Mouse (Mus musculus): Measurements from ENCODE around the gene Abca1. TPM values are rescaled to one million over a fixed set of nuclear protein-coding genes. Genes with fewer than 3 reads are reported as not detected.
A peak's percentile ranks its signal among the peaks of the same experiment; 100 is the strongest.

The Abca1 gene
- polyA plus RNA-seq, 1 experiment from 2014 or later: 7.2 TPM

DNA sequence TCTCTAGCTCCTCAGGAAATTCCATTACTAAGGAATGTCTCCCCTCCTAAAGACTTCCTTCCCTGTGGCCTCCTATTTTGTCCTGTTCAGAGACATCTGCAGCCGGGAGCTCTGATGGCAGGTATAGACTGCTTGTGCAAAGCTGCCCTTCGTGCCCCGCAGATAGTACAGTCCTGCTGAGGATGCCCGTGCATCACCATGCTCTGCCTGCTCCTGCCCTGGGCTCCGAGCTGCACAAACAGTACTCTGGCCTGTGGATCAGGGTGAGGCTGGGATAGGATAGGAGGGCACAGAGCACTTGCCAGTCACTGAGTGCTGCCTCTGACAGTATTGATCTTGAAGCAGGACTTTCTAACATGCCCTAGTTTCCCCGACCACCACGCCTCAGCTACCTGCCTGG, 18.8 kb upstream of the Abca1 start:
- no peak for ATAC-seq (ENCODE audit: insufficient number of reproducible peaks, insufficient read depth, low FRiP score, low TSS enrichment, low read depth)
- 77% methylated on average over 7 of the region's 7 CpGs for WGBS

DNA sequence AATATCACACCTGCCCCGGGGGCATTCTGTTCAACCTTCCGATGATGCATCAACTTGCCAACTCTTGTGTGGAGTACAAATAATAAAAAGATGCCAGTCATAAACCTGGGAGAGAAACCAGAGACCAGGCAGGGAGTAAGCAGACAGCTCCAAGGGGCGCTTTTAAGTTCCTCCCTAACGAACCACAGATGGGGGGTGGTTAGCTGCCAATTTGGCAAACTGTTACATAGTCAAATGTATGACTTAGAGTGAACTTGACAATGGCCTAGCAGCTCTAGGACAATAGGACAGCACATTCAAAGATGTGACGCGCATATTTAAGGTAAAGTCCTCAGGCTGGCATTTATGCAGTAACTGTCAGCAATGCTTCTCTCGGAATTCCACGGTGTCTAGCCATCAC, 18.0 kb upstream of the Abca1 start:
- ATAC-seq (ENCODE audit: insufficient number of reproducible peaks, insufficient read depth, low FRiP score, low TSS enrichment, low read depth): no peak
- no peak overlapping the region for H3K9ac ChIP-seq
- H3K27ac ChIP-seq: no peak overlapping the region
- H3K27me3 ChIP-seq: no peaks in the 10 kb centered on the region
- H3K4me2 ChIP-seq: no peak overlapping the region
- H3K4me3 ChIP-seq: no peak overlapping the region
- WGBS: 69% methylated on average over 8 of the region's 8 CpGs
- H3K9me3 ChIP-seq: no peaks in the 10 kb centered on the region
- peaks cover 30% of the 10 kb centered on the region for H3K4me1 ChIP-seq
- H3K36me3 ChIP-seq: no peaks in the 10 kb centered on the region

More for the DNA sequence above, 18.8 kb upstream of the Abca1 start:
- Histone ChIP-seq H3K4me1 (peaks cover 30% of the 10 kb centered on the region), H3K9ac (no peak overlapping the region), H3K27me3 (no peaks in the 10 kb centered on the region), H3K36me3 (no peaks in the 10 kb centered on the region), H3K4me3 (no peak overlapping the region), H3K9me3 (no peaks in the 10 kb centered on the region), H3K4me2 (no peak overlapping the region), H3K27ac (no peak overlapping the region)

DNA sequence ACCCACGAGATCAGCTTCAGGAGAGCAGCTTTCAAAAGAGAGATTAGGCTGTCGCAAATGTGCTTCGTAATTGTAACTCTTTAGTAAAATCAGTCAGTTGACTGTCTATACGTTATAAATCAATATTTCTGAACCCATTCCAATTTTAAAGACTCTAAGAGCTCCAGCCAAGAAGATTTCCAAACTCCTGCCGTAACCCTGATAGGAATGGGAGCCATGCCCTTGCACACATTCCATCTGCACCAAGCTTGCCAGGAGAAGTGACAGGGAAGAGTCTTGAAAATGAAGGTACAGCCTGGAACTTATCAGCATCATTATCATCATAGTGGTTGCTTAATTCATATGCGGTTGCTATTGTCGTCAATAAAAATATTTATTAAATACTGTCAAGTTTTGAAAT, 15.2 kb upstream of the Abca1 start:
- H3K27ac ChIP-seq: no peak overlapping the region
- H3K36me3 ChIP-seq: no peaks in the 10 kb centered on the region
- no peak for ATAC-seq (ENCODE audit: insufficient number of reproducible peaks, insufficient read depth, low FRiP score, low TSS enrichment, low read depth)
- no peak overlapping the region for H3K4me2 ChIP-seq
- no peak overlapping the region for H3K4me3 ChIP-seq
- H3K9me3 ChIP-seq: no peaks in the 10 kb centered on the region
- H3K9ac ChIP-seq: no peak overlapping the region
- no peaks in the 10 kb centered on the region for H3K27me3 ChIP-seq
- 89% methylated on average over 7 of the region's 7 CpGs for WGBS
- H3K4me1 ChIP-seq: peaks cover 24% of the 10 kb centered on the region

DNA sequence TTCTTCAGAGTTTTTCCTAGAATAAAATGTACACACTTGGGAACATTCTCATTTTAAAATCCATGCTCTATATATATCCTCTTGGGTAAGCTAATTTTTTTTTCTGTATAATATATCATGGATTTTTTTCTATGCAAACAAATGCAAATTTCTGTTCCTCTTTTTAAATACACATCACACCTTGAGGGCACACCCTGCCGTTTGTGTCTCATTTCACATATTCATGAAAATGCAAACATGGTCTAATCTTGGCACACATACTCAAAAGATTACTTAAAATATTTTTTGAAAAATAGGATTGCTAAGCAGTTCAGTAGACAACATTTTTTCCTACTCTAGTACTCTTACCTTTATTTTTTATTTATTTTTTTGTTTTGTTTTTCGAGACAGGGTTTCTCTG, 10.7 kb upstream of the Abca1 start:
- H3K9me3 ChIP-seq: no peaks in the 10 kb centered on the region
- H3K27ac ChIP-seq: no peak overlapping the region
- no peak overlapping the region for H3K9ac ChIP-seq
- H3K4me1 ChIP-seq: no peaks in the 10 kb centered on the region
- WGBS: 74% methylated on average over 2 of the region's 2 CpGs
- H3K4me2 ChIP-seq: no peak overlapping the region
- ATAC-seq (ENCODE audit: insufficient number of reproducible peaks, insufficient read depth, low FRiP score, low TSS enrichment, low read depth): no peak
- no peaks in the 10 kb centered on the region for H3K27me3 ChIP-seq
- no peak overlapping the region for H3K4me3 ChIP-seq
- no peaks in the 10 kb centered on the region for H3K36me3 ChIP-seq

DNA sequence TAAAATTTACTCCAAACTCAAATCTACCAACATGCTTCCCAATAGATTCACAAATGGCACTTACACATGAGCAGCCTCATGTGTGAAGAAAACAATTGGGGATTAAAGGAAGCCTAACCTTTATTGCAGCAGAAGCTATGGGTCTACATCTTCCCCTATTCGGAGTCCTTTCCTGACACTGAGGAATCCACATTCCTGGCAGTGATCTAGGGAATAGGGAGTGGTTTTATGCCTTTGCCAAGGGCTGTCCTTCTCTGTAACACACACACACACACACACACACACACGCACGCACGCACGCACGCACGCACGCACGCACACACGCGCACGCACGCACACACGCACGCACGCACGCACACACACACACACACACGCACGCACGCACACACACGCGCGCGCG, 5.5 kb upstream of the Abca1 start:
- Histone ChIP-seq H3K27ac (no peak overlapping the region), H3K27me3 (0 out of 2 replicates have a peak, but pooled peaks cover 3% of the 10 kb centered on the region), H3K9me3 (no peaks in the 10 kb centered on the region), H3K36me3 (no peaks in the 10 kb centered on the region), H3K4me3 (no peak overlapping the region), H3K4me2 (no peak overlapping the region), H3K4me1 (0 out of 2 replicates have a peak, but pooled peaks cover 3% of the 10 kb centered on the region), H3K9ac (no peak overlapping the region)
- WGBS: 87% methylated on average over 10 of the region's 25 CpGs
- no peak for ATAC-seq (ENCODE audit: insufficient number of reproducible peaks, insufficient read depth, low FRiP score, low TSS enrichment, low read depth)

DNA sequence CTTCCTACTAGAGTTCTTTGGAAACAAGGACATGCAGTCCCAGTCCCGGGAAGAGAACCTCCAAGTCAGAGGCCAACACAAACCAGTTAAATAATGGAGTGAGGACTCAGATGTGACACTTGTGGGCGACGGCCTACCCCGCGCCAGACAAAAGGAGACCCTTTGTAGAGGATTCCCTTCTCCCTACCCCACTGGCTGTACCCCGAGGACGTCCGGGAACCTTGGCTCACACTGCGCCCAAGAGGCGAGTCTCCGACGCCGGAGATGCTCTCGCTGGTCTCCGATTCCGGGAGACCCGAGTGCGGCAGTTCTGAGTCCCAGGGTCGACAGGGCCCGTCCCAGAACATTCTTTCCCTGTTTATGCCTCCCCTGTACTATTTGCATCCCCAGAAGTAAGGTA, 519 bp downstream of the Abca1 start:
- Histone ChIP-seq H3K4me3 (peak overlapping the region; percentile 69), H3K9ac (peak overlapping the region; percentile 79), H3K36me3 (no peaks in the 10 kb centered on the region), H3K27me3 (0 out of 2 replicates have a peak, but pooled peaks cover 3% of the 10 kb centered on the region), H3K4me2 (peak overlapping the region; percentile 78), H3K27ac (peak overlapping the region; percentile 78), H3K9me3 (no peaks in the 10 kb centered on the region), H3K4me1 (peaks cover 17% of the 10 kb centered on the region)
- 0% methylated on average over 20 of the region's 20 CpGs for WGBS
- ATAC-seq (ENCODE audit: insufficient number of reproducible peaks, insufficient read depth, low FRiP score, low TSS enrichment, low read depth): no peak

DNA sequence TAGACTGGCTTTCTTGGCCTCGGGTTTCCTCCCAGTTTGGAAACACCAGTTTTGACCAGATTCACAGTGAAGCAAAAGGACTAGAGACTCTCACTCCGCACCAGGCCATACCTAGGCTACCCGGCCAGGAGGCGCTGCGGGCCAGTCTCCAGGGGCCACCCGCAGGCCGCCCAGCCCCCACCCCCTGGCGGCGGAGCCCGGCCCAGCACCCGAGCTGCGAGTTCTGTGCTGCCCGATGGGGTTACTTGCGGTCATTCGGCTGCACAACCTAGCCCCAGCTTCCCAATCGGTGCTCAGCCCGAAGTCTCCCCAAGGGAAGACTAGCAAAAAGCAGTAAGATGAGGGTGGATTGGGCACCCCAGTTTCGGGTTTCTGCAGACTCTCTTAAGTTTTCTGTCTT, 1.1 kb downstream of the Abca1 start:
- Histone ChIP-seq H3K27me3 (0 out of 2 replicates have a peak, but pooled peaks cover 3% of the 10 kb centered on the region), H3K36me3 (no peaks in the 10 kb centered on the region), H3K4me1 (peaks cover 17% of the 10 kb centered on the region), H3K4me2 (peak overlapping the region; percentile 78), H3K4me3 (peak overlapping the region; percentile 69), H3K9me3 (no peaks in the 10 kb centered on the region), H3K27ac (peak overlapping the region; percentile 78), H3K9ac (peak overlapping the region; percentile 79)
- 2% methylated on average over 18 of the region's 18 CpGs for WGBS
- ATAC-seq (ENCODE audit: insufficient number of reproducible peaks, insufficient read depth, low FRiP score, low TSS enrichment, low read depth): peak; percentile 49; the same call in 1 of the 2 replicates

DNA sequence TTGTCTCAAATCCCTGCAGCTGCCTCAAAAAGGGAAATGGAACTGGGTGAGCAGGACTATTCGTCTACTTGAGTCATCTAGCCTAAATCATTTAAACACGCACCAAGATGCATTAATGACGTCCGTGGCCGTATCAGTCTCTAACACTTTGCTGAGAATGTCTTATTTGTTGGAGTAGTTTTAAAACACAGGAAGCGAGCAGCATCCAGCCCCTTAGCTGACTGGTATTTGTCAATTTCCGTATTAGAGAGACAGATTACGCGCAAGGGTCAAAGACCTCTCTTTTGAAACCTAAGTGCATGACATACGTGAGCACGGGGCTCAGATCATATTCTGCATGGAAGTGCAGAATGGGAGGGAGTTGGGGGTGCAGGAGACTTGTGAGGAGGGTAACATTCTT, 4.2 kb downstream of the Abca1 start:
- H3K36me3 ChIP-seq: no peaks in the 10 kb centered on the region
- H3K4me2 ChIP-seq: no peak overlapping the region
- H3K4me1 ChIP-seq: peaks cover 33% of the 10 kb centered on the region
- 75% methylated on average over 11 of the region's 11 CpGs for WGBS
- no peaks in the 10 kb centered on the region for H3K27me3 ChIP-seq
- H3K27ac ChIP-seq: no peak overlapping the region
- no peak for ATAC-seq (ENCODE audit: insufficient number of reproducible peaks, insufficient read depth, low FRiP score, low TSS enrichment, low read depth)
- H3K4me3 ChIP-seq: no peak overlapping the region
- H3K9me3 ChIP-seq: no peaks in the 10 kb centered on the region
- no peak overlapping the region for H3K9ac ChIP-seq

DNA sequence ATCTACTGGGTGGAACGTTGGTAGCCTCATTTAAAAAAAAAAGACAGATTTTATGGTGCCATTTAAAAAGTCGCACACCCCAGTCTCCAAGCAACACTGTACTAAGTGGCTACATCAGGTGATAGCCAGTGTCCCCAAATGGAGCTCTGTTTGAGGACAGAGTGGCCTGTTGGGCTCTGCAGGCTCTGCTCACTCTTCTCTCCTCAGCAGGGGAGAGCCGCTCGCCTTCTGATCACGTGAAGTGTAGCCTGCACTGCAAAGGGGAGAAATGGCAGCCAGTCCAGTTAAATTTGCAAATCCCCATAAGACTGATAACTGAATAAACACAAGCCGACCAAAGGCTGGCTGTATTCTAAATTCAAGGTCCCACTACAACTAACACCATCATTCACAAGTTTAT, 6.0 kb downstream of the Abca1 start:
- H3K27ac ChIP-seq: no peak overlapping the region
- 63% methylated on average over 6 of the region's 6 CpGs for WGBS
- H3K9ac ChIP-seq: no peak overlapping the region
- H3K27me3 ChIP-seq: no peaks in the 10 kb centered on the region
- no peaks in the 10 kb centered on the region for H3K36me3 ChIP-seq
- peaks cover 26% of the 10 kb centered on the region for H3K4me1 ChIP-seq
- no peak overlapping the region for H3K4me3 ChIP-seq
- H3K9me3 ChIP-seq: no peaks in the 10 kb centered on the region
- no peak overlapping the region for H3K4me2 ChIP-seq
- no peak for ATAC-seq (ENCODE audit: insufficient number of reproducible peaks, insufficient read depth, low FRiP score, low TSS enrichment, low read depth)

DNA sequence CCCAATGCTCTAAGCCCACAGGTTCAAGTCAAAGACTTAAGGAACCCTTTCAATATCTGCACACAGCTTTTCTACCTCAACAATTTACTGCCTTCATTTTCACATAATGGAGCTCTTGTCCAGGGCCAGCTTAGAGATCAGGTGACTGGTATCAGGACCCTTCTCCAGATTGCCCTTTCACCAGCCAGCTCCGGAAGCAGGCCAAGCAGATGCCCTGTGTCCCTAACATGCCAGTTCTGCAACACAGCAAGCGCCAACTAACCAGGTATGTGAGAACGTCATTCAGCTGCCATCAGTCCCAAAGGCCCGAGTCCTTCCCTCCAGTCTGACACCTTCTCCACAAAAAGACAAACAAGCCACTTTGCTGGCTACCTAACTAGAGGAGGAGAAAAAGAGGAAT, 6.6 kb downstream of the Abca1 start:
- 76% methylated on average over 4 of the region's 4 CpGs for WGBS
- no peak for ATAC-seq (ENCODE audit: insufficient number of reproducible peaks, insufficient read depth, low FRiP score, low TSS enrichment, low read depth)
- no peak overlapping the region for H3K4me3 ChIP-seq

DNA sequence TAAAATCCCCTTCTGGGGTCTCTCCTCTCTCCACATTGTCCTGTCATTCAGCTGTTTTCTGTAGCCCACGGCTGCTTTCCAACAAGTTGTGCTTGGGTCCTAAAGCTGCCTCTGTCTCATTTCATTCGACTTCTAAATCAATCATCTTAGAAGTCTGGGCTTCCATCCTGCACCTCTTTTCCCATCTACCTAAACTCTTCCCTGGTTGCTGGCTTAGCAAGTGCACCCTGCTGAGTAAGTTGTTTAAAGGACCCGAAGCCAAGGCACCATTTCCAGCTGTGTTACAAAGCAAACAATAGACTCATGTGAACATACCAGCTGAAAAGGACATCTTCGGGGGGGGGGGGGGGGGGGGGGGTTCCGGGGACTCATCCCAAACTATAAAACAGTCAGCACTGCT, 7.0 kb downstream of the Abca1 start:
- H3K4me1 ChIP-seq: peaks cover 21% of the 10 kb centered on the region
- no peak overlapping the region for H3K9ac ChIP-seq
- no peaks in the 10 kb centered on the region for H3K36me3 ChIP-seq
- ATAC-seq (ENCODE audit: insufficient number of reproducible peaks, insufficient read depth, low FRiP score, low TSS enrichment, low read depth): no peak
- H3K4me3 ChIP-seq: no peak overlapping the region
- no peaks in the 10 kb centered on the region for H3K9me3 ChIP-seq
- no peaks in the 10 kb centered on the region for H3K27me3 ChIP-seq
- 44% methylated on average over 5 of the region's 5 CpGs for WGBS
- H3K4me2 ChIP-seq: no peak overlapping the region
- no peak overlapping the region for H3K27ac ChIP-seq

More for the DNA sequence above, 6.6 kb downstream of the Abca1 start:
- Histone ChIP-seq H3K4me2 (no peak overlapping the region), H3K27me3 (no peaks in the 10 kb centered on the region), H3K9ac (no peak overlapping the region), H3K36me3 (no peaks in the 10 kb centered on the region), H3K4me1 (peaks cover 22% of the 10 kb centered on the region), H3K9me3 (no peaks in the 10 kb centered on the region), H3K27ac (no peak overlapping the region)

DNA sequence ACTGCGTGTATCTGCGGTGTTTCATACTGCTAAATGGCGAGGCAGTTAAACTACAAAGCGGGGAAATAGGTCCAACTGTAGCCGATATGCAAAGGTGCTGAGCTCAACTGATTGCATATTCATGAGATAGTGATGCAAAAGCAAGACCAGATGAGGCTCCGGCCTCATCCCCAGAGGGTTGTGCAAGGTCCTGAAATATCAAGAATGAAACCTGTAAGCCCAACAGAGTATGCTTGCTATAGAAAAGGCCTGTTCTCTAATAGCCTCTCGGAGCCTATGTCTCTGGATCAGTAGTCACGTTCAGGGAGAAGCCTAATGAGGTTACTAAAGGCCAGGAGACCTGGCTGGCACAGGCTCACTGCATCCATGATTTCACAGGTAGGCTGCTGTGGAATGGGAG, 9.2 kb downstream of the Abca1 start:
- peaks cover 27% of the 10 kb centered on the region for H3K4me1 ChIP-seq
- H3K27ac ChIP-seq: no peak overlapping the region
- H3K4me3 ChIP-seq: no peak overlapping the region
- H3K9me3 ChIP-seq: no peaks in the 10 kb centered on the region
- no peak overlapping the region for H3K4me2 ChIP-seq
- WGBS: 67% methylated on average over 8 of the region's 8 CpGs
- ATAC-seq (ENCODE audit: insufficient number of reproducible peaks, insufficient read depth, low FRiP score, low TSS enrichment, low read depth): no peak
- no peak overlapping the region for H3K9ac ChIP-seq
- no peaks in the 10 kb centered on the region for H3K27me3 ChIP-seq
- H3K36me3 ChIP-seq: no peaks in the 10 kb centered on the region

DNA sequence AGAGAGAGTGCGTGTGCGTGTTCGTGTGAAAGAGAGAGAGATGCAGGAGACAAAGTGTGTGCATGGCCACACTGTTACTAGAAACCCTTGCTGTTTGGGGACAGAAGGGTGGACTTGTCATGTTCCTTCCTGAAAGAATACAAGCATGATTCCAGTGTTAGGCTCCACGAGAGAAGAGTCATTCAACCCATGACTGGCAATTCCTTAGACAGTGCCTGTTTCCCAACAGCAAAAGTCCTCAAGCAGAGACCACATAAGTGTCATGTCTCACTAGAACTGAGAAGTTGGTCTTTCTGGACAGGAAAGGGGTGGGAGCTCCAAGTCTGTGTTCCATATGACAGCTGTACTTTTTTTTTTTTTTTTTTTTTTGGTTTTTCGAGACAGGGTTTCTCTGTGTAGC, 10.1 kb downstream of the Abca1 start:
- Histone ChIP-seq H3K4me3 (no peak overlapping the region), H3K4me2 (no peak overlapping the region), H3K27ac (no peak overlapping the region), H3K9me3 (no peaks in the 10 kb centered on the region), H3K27me3 (no peaks in the 10 kb centered on the region), H3K36me3 (no peaks in the 10 kb centered on the region), H3K9ac (no peak overlapping the region), H3K4me1 (peaks cover 27% of the 10 kb centered on the region)
- ATAC-seq (ENCODE audit: insufficient number of reproducible peaks, insufficient read depth, low FRiP score, low TSS enrichment, low read depth): no peak
- WGBS: 94% methylated on average over 4 of the region's 5 CpGs
